Mouse (Mus musculus) limb, embryonic 10.5 days (tissue): ENCODE data around the gene Esyt2. TPM values are rescaled to one million over a fixed set of nuclear protein-coding genes. Genes with fewer than 3 reads are reported as not detected.

ENCODE experiments used
- DNase-seq: peaks from one replicate; pipeline ENCODE4 v3.0.0-alpha.2; 2017; ENCODE audit warnings: low spot score
- H3K27ac ChIP-seq: fragments of 300-500 bp; sonication (generic); 2 replicates; pipeline ENCODE4 v1.5.1; 2016; ENCODE audit warnings: mild to moderate bottlenecking
- H3K27me3 ChIP-seq: fragments of 300-500 bp; sonication (generic); 2 replicates; pipeline ENCODE4 v1.6.1; 2016; ENCODE audit warnings: low read depth, mild to moderate bottlenecking; ENCODE audit not compliant: poor library complexity, severe bottlenecking
- H3K36me3 ChIP-seq: fragments of 300-500 bp; sonication (generic); 2 replicates; pipeline ENCODE4 v1.6.1; 2016; ENCODE audit warnings: mild to moderate bottlenecking, moderate library complexity
- H3K4me1 ChIP-seq: fragments of 300-500 bp; sonication (generic); 2 replicates; pipeline ENCODE4 v1.6.1; 2016
- H3K4me3 ChIP-seq: fragments of 300-500 bp; sonication (generic); 2 replicates; pipeline ENCODE4 v1.5.1; 2016; ENCODE audit warnings: mild to moderate bottlenecking, moderate library complexity
- H3K9me3 ChIP-seq: fragments of 300-500 bp; sonication (generic); replicated peaks from 2 replicates; pipeline ENCODE4 v1.6.1; 2016; ENCODE audit warnings: mild to moderate bottlenecking
- WGBS: fragments of 180-500 bp; shearing (Covaris S2); methylation state at CpG from one replicate; pipeline ENCODE4 v1.1.7; 2016; 5-methylcytosine and 5-hydroxymethylcytosine counted together
- polyA plus RNA-seq: library from polyadenylated mRNA; unstranded; fragments of >200 nt; fragmentation: Nextera tagmentation; extraction: Ambion mirVana; gene quantifications from 2 replicates; pipeline ENCODE4 v1.2.1, GENCODE M21; 2016

Gene Esyt2
- polyA plus RNA-seq, 1 experiment from 2014 or later = 15.4 TPM

GRCm38 (mm10) chr12:116394327-116394726 lies 113.3 kb downstream of the Esyt2 start:
- no peak for DNase-seq
- Histone ChIP-seq H3K9me3 (no peaks in the 10 kb centered on the region), H3K27ac (no peak overlapping the region), H3K27me3 (no peaks in the 10 kb centered on the region), H3K4me1 (no peaks in the 10 kb centered on the region), H3K36me3 (peaks cover 6% of the 10 kb centered on the region), H3K4me3 (no peak overlapping the region)
- WGBS = 78% methylated on average over 2 of the region's 2 CpGs

DNA sequence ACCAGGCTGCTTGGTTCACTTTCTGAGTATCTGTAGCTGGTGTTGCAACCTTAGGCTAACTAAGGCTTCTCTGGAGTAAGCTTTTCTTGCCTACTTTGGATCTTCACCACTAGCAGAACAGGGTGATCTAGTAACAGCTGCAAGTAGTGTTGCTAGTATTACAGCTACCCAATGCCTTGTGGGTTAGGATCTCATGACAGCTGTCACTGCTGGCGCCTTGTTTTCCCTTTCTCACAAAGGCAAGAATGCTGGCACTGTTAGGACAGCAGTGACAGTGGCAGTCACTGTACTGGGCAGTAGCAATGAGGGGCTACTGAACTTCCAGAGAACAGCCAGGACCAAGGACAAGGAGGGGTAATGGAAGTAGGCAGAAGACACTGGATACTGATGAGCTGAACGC lies 114.3 kb downstream of the Esyt2 start:
- Histone ChIP-seq H3K4me3 (no peak overlapping the region), H3K36me3 (peaks cover 8% of the 10 kb centered on the region), H3K27me3 (no peaks in the 10 kb centered on the region), H3K27ac (no peak overlapping the region), H3K9me3 (no peaks in the 10 kb centered on the region), H3K4me1 (no peaks in the 10 kb centered on the region)
- DNase-seq = no peak
- WGBS = 85% methylated on average over 2 of the region's 2 CpGs

DNA sequence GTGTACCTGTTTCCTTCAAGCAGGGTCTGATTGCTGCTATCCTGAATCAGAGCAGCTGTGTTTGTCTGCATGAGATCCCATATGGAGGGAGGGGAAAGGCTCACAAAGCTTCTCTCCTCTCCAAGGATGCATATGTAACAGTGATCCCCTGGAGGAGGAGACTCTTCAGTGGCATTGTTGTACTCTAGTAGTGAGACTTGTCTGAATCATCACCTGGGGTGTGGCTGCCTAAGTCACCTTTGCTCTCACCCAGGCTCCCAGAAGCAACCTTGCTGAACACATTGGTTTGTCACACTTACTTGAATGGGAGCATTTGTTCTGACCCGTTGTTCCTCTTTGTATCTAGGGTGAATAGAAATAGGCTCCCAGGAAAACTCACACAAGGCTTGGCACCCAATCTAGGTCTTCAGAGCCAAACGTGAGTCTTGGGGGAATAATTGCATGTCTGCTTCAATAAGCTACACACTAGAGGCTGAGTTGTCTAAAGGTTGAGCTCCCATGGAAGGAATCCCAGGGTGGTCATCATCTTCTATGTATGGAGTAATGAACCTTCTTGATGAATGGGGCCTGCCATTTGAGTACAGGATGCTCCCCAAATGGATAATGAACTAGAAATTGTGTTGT lies 115.2 kb downstream of the Esyt2 start:
- Histone ChIP-seq H3K4me1 (no peaks in the 10 kb centered on the region), H3K27me3 (no peaks in the 10 kb centered on the region), H3K4me3 (no peak overlapping the region), H3K9me3 (no peaks in the 10 kb centered on the region), H3K27ac (no peak overlapping the region), H3K36me3 (peaks cover 15% of the 10 kb centered on the region)
- WGBS = 84% methylated on average over 2 of the region's 2 CpGs
- no peak for DNase-seq

- DNase-seq = peak; percentile 32
- H3K9me3 ChIP-seq = peaks cover 17% of the 10 kb centered on the region; the same call in 1 of the 2 replicates
- peaks cover 66% of the 10 kb centered on the region for H3K36me3 ChIP-seq
- peaks cover 9% of the 10 kb centered on the region for H3K4me1 ChIP-seq
- peak overlapping the region; percentile 89 for H3K27ac ChIP-seq
- no peaks in the 10 kb centered on the region for H3K27me3 ChIP-seq
- H3K4me3 ChIP-seq = peak overlapping the region; percentile 80
- 96% methylated on average over 18 of the region's 18 CpGs for WGBS
These were observed 123.2 kb downstream of the Esyt2 start for GRCm38 (mm10) chr12:116404012-116404679.

DNA sequence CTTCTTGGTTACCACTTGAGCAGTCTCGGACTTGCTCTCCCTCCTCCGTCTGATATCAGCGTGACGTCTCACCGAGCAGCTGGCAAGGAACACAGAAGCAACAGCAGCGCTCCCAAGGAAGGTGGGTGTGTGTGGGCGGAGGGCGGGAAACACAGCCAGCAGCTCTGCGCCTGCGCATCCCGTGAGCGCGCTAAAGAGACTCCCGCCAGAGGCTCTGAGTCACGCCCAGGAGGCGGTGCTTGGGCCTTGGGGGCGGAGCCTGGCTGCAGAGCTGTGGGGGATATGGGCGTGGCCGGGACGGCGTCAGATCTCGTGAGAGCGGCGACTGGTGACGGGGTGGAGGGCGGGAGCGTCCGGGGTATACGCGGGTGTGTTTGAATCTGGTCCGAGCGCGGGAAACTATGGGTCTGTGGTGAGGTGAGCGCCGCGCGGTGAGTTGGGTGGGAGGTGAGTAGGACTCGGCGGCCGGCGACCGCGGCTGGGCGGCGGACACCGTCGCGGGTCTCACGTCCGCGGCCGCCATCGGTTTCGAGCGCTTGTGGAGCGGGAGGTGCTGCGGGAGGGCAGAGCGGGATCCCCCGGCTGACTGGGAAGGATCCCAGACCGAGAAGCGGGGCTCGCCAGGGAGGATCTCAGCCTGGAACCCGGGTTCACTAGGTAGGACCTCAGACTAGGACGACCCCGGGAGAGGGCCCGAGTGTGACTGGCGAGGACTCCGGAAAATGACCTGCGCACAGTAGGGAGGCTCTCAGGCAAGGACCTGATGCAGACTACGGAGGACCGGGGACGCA lies 124.2 kb downstream of the Esyt2 start, which contains the start of gene Ncapg2:
TSS of gene Ncapg2 (plus strand) at position 358 of the 791 bp plus-strand sequence.
- Histone ChIP-seq H3K4me3 (peak within 1 kb of the TSS; percentile 80), H3K4me1 (peaks cover 9% of the 10 kb centered on the region), H3K27me3 (no peaks in the 10 kb centered on the region), H3K27ac (peak within 1 kb of the TSS; percentile 89), H3K36me3 (peaks cover 73% of the 10 kb centered on the region), H3K9me3 (peaks cover 17% of the 10 kb centered on the region; the same call in 1 of the 2 replicates)
- WGBS = under 1% methylated on average over 71 of the region's 72 CpGs
- peak; percentile 99 for DNase-seq

- peaks cover 74% of the 10 kb centered on the region for H3K36me3 ChIP-seq
- H3K4me3 ChIP-seq = peak overlapping the region; percentile 80
- no peaks in the 10 kb centered on the region for H3K27me3 ChIP-seq
- peak overlapping the region; percentile 89 for H3K27ac ChIP-seq
- DNase-seq = no peak
- peaks cover 9% of the 10 kb centered on the region for H3K4me1 ChIP-seq
- H3K9me3 ChIP-seq = peaks cover 17% of the 10 kb centered on the region; the same call in 1 of the 2 replicates
- 18% methylated on average over 8 of the region's 8 CpGs for WGBS
These were observed 124.8 kb downstream of the Esyt2 start for GRCm38 (mm10) chr12:116405836-116406155.

- Histone ChIP-seq H3K27me3 (no peaks in the 10 kb centered on the region), H3K9me3 (peaks cover 13% of the 10 kb centered on the region; the same call in 1 of the 2 replicates), H3K4me3 (no peak overlapping the region), H3K36me3 (peaks cover 73% of the 10 kb centered on the region), H3K27ac (no peak overlapping the region), H3K4me1 (peaks cover 9% of the 10 kb centered on the region)
- 96% methylated on average over 5 of the region's 5 CpGs for WGBS
- no peak for DNase-seq
These were observed 126.9 kb downstream of the Esyt2 start for GRCm38 (mm10) chr12:116407883-116408282.

- H3K9me3 ChIP-seq = no peaks in the 10 kb centered on the region
- no peaks in the 10 kb centered on the region for H3K4me1 ChIP-seq
- DNase-seq = no peak
- 95% methylated on average over 4 of the region's 4 CpGs for WGBS
- no peaks in the 10 kb centered on the region for H3K27me3 ChIP-seq
- peaks cover 94% of the 10 kb centered on the region for H3K36me3 ChIP-seq
- no peak overlapping the region for H3K27ac ChIP-seq
- no peak overlapping the region for H3K4me3 ChIP-seq
These were observed 133.9 kb downstream of the Esyt2 start for GRCm38 (mm10) chr12:116414941-116415340.

DNA sequence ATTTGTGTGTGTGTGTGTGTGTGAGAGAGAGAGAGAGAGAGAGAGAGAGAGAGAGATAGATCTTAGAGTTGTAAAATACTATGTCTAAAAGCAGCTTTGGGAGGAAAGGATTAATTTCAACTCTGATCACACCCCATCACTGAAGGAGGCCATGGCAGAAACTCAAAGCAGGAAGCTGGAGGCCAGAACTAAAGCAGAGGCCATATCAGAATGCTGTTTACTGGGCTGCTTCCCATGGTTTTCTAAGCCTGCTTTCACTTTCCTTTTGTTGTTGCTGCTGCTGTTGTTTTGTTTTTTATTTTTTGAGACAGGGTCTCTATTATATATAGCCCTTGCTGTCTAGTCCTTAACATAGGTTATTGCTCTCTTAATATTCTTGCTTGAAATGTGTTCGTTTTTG lies 135.5 kb downstream of the Esyt2 start:
- peaks cover 94% of the 10 kb centered on the region for H3K36me3 ChIP-seq
- H3K4me3 ChIP-seq = no peak overlapping the region
- H3K9me3 ChIP-seq = no peaks in the 10 kb centered on the region
- no peak overlapping the region for H3K27ac ChIP-seq
- WGBS = 95% methylated on average over 1 of the region's 1 CpGs
- no peaks in the 10 kb centered on the region for H3K27me3 ChIP-seq
- no peak for DNase-seq
- no peaks in the 10 kb centered on the region for H3K4me1 ChIP-seq

GRCm38 (mm10) chr12:116421656-116422055 lies 140.7 kb downstream of the Esyt2 start:
- WGBS = 95% methylated on average over 2 of the region's 2 CpGs
- Histone ChIP-seq H3K27me3 (no peaks in the 10 kb centered on the region), H3K36me3 (peaks cover 98% of the 10 kb centered on the region), H3K4me1 (no peaks in the 10 kb centered on the region), H3K4me3 (no peak overlapping the region), H3K9me3 (no peaks in the 10 kb centered on the region), H3K27ac (no peak overlapping the region)
- no peak for DNase-seq

DNA sequence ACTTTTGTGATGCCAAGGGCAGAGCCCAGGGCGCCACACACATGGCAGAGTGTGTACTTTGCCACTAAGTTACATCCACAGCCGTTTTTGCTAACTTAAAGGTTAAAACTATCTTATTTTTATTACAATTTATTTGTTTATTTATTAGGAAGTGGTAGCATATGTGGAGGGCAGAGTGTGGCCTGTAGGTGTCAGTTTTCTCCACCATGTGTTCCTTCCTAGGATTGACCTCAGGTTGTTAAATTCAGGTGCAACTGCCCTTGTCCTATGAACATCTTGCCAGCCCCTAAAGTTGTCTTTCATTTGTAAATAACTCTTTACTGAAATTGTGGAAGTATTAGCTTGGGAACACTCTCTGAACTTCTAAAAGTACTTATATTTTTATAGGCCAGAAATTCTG lies 144.4 kb downstream of the Esyt2 start:
- 97% methylated on average over 2 of the region's 2 CpGs for WGBS
- no peak overlapping the region for H3K4me3 ChIP-seq
- no peak for DNase-seq
- no peaks in the 10 kb centered on the region for H3K9me3 ChIP-seq
- H3K36me3 ChIP-seq = peaks cover 97% of the 10 kb centered on the region
- no peaks in the 10 kb centered on the region for H3K27me3 ChIP-seq
- H3K4me1 ChIP-seq = no peaks in the 10 kb centered on the region
- H3K27ac ChIP-seq = no peak overlapping the region

GRCm38 (mm10) chr12:116433742-116434141 lies 152.7 kb downstream of the Esyt2 start:
- Histone ChIP-seq H3K4me3 (no peak overlapping the region), H3K27ac (no peak overlapping the region), H3K4me1 (no peaks in the 10 kb centered on the region), H3K36me3 (peaks cover 94% of the 10 kb centered on the region), H3K9me3 (no peaks in the 10 kb centered on the region), H3K27me3 (no peaks in the 10 kb centered on the region)
- DNase-seq = no peak
- WGBS = 92% methylated on average over 2 of the region's 2 CpGs

GRCm38 (mm10) chr12:116435232-116435631 lies 154.2 kb downstream of the Esyt2 start:
- Histone ChIP-seq H3K4me3 (no peak overlapping the region), H3K9me3 (no peaks in the 10 kb centered on the region), H3K27ac (no peak overlapping the region), H3K36me3 (peaks cover 94% of the 10 kb centered on the region), H3K27me3 (no peaks in the 10 kb centered on the region), H3K4me1 (no peaks in the 10 kb centered on the region)
- WGBS = 95% methylated on average over 2 of the region's 2 CpGs
- DNase-seq = no peak
